Mouse (Mus musculus) left cerebral cortex, postnatal 25 days (tissue): ENCODE data around the gene Gps2. TPM values are rescaled to one million over a fixed set of nuclear protein-coding genes. Genes with fewer than 3 reads are reported as not detected.

Experiments
- DNase-seq, 2 experiments: peaks; one replicate each; pipeline ENCODE4 v3.0.0; 2022; ENCODE audit warnings: low spot score in 2 of 2, mixed read lengths in 1 of 2
- intact Hi-C: fragments of 180-260 bp; cut with DNase I; formaldehyde crosslinking; loops from one replicate; pipeline ENCODE4 v1.15.1; 2025
- total RNA-seq, 2 experiments: library from RNA; stranded (reverse); gene quantifications; 2 replicates each; pipeline ENCODE4 v1.2.3; 2021

Gps2 gene
- total RNA-seq, 2 experiments from 2014 or later: 26.9 to 33.2 TPM

- intact Hi-C loops: loop anchor here (5.0 kb wide), 1 partner anchor 281 kb away; the partner anchor contains the start of gene Slc16a11
These were observed 17.4 kb downstream of the Gps2 start for GRCm38 (mm10) chr11:69930967-69931537.

GRCm38 (mm10) chr11:69931769-69932168, 18.1 kb downstream of the Gps2 start:
- no peak for DNase-seq
- intact Hi-C loops: loop anchor here (5.0 kb wide), 1 partner anchor 281 kb away; the partner anchor contains the start of gene Slc16a11

More at GRCm38 (mm10) chr11:69930967-69931537, 17.4 kb downstream of the Gps2 start:
- DNase-seq: no peak

GRCm38 (mm10) chr11:69932254-69932653, 18.6 kb downstream of the Gps2 start:
- DNase-seq: no peak
- intact Hi-C loops: loop anchor here (5.0 kb wide), 1 partner anchor 280 kb away; the partner anchor contains the start of gene Slc16a11

GRCm38 (mm10) chr11:69933066-69933465, 19.4 kb downstream of the Gps2 start:
- intact Hi-C loops: loop anchor here (5.0 kb wide), 1 partner anchor 279 kb away; the partner anchor contains the start of gene Slc16a11
- DNase-seq: no peak

GRCm38 (mm10) chr11:69934169-69934568, 20.5 kb downstream of the Gps2 start:
- peak; percentile 77 to 87 for DNase-seq
- intact Hi-C loops: loop anchor here (1.0 to 5.0 kb wide), 3 partner anchors 14 to 278 kb away; partner anchors contain the start of genes Ctdnep1, Slc16a11 and Slc2a4

- intact Hi-C loops: loop anchor here (1.0 to 5.0 kb wide), 3 partner anchors 14 to 278 kb away; partner anchors contain the start of genes Ctdnep1, Slc16a11 and Slc2a4
- no peak for DNase-seq
These were observed 21.0 kb downstream of the Gps2 start for GRCm38 (mm10) chr11:69934681-69935080.

- peak; percentile 87 to 93 for DNase-seq
- intact Hi-C loops: loop anchor here (2.0 kb wide), 1 partner anchor 45 kb away; the partner anchor contains the start of gene Ctdnep1
These were observed 21.6 kb downstream of the Gps2 start, which contains the start of gene Ybx2 for GRCm38 (mm10) chr11:69935137-69935879. Ybx2 (plus strand) TSS chr11:69935796.

- intact Hi-C loops: no loop called here
- no peak for DNase-seq
These were observed 22.5 kb downstream of the Gps2 start for GRCm38 (mm10) chr11:69936156-69936555.

GRCm38 (mm10) chr11:69936714-69937347, 23.1 kb downstream of the Gps2 start:
- DNase-seq: no peak
- intact Hi-C loops: no loop called here

GRCm38 (mm10) chr11:69937385-69937784, 23.7 kb downstream of the Gps2 start:
- intact Hi-C loops: no loop called here
- DNase-seq: peak in 1 of 2 experiments; percentile 5

- intact Hi-C loops: no loop called here
These were observed 24.1 kb downstream of the Gps2 start for GRCm38 (mm10) chr11:69937834-69938233.

GRCm38 (mm10) chr11:69938401-69938979, 24.8 kb downstream of the Gps2 start:
- intact Hi-C loops: no loop called here
- DNase-seq: no peak

More at GRCm38 (mm10) chr11:69937834-69938233, 24.1 kb downstream of the Gps2 start:
- DNase-seq: no peak

GRCm38 (mm10) chr11:69939181-69939580, 25.5 kb downstream of the Gps2 start:
- intact Hi-C loops: no loop called here
- no peak for DNase-seq

- intact Hi-C loops: no loop called here
- no peak for DNase-seq
These were observed 26.0 kb downstream of the Gps2 start for GRCm38 (mm10) chr11:69939731-69940130.

GRCm38 (mm10) chr11:69940962-69941361, 27.3 kb downstream of the Gps2 start:
- no peak for DNase-seq
- intact Hi-C loops: no loop called here

GRCm38 (mm10) chr11:69945216-69945615, 31.5 kb downstream of the Gps2 start:
- no peak for DNase-seq
- intact Hi-C loops: no loop called here

GRCm38 (mm10) chr11:69945997-69946891, 32.6 kb downstream of the Gps2 start:
- DNase-seq: no peak
- intact Hi-C loops: no loop called here

- intact Hi-C loops: loop anchor here (1.0 kb wide), 1 partner anchor 13 kb away; no protein-coding TSS in a partner anchor
- no peak for DNase-seq
These were observed 33.8 kb downstream of the Gps2 start for GRCm38 (mm10) chr11:69947337-69948065.
